Mouse (Mus musculus) midbrain, embryonic 11.5 days (tissue): ENCODE results near the gene Hoxb2. TPM values are rescaled to one million over a fixed set of nuclear protein-coding genes. Genes with fewer than 3 reads are reported as not detected.

Source experiments
- ATAC-seq: fragments of 200-750 bp; cut with Nextera tagmentation; 2 replicates; pipeline ENCODE4 v1.8.0; 2017; ENCODE audit warnings: moderate TSS enrichment, moderate library complexity; ENCODE audit not compliant: low FRiP score
- DNase-seq: peaks from one replicate; pipeline ENCODE4 v3.0.0; 2015; ENCODE audit warnings: low spot score; ENCODE audit errors: missing footprints
- H3K27ac ChIP-seq: fragments of 300-500 bp; sonication (generic); 2 replicates; pipeline ENCODE4 v1.5.1; 2014; ENCODE audit warnings: low read depth, low read length
- H3K27me3 ChIP-seq: fragments of 300-500 bp; sonication (generic); 2 replicates; pipeline ENCODE4 v1.6.1; 2014; ENCODE audit warnings: mild to moderate bottlenecking, low read length, moderate library complexity, mixed read lengths; ENCODE audit not compliant: control insufficient read depth, insufficient read depth
- H3K36me3 ChIP-seq: fragments of 300-500 bp; sonication (generic); 2 replicates; pipeline ENCODE4 v1.6.1; 2014; ENCODE audit warnings: mild to moderate bottlenecking, low read length, moderate library complexity, mixed read lengths; ENCODE audit not compliant: control insufficient read depth, insufficient read depth
- H3K4me1 ChIP-seq: fragments of 300-500 bp; sonication (generic); 2 replicates; pipeline ENCODE4 v1.6.1; 2014; ENCODE audit warnings: low read length; ENCODE audit not compliant: control insufficient read depth, insufficient read depth
- H3K4me2 ChIP-seq: fragments of 300-500 bp; sonication (generic); 2 replicates; pipeline ENCODE4 v1.6.1; 2014; ENCODE audit warnings: mild to moderate bottlenecking, moderate library complexity
- H3K4me3 ChIP-seq: fragments of 300-500 bp; sonication (generic); 2 replicates; pipeline ENCODE4 v1.5.1; 2014; ENCODE audit warnings: low read depth, low read length
- H3K9ac ChIP-seq: fragments of 300-500 bp; sonication (generic); 2 replicates; pipeline ENCODE4 v1.6.1; 2014; ENCODE audit warnings: low read length
- H3K9me3 ChIP-seq: fragments of 300-500 bp; sonication (generic); 2 replicates; pipeline ENCODE4 v1.6.1; 2016; ENCODE audit warnings: low read length; ENCODE audit not compliant: control insufficient read depth
- WGBS: fragments of 180-500 bp; shearing (Covaris S2); extraction: QIAGEN DNeasy Blood & Tissue Kit; methylation state at CpG from one replicate; pipeline ENCODE4 v1.1.7; 2014; 5-methylcytosine and 5-hydroxymethylcytosine counted together
- polyA plus RNA-seq: library from polyadenylated mRNA; unstranded; fragments of >200 nt; fragmentation: Nextera tagmentation; extraction: Ambion mirVana; gene quantifications from 2 replicates; pipeline ENCODE4 v1.2.1, GENCODE M21; 2014

Hoxb2 gene
- polyA plus RNA-seq, 1 experiment from 2014 or later = not detected

DNA sequence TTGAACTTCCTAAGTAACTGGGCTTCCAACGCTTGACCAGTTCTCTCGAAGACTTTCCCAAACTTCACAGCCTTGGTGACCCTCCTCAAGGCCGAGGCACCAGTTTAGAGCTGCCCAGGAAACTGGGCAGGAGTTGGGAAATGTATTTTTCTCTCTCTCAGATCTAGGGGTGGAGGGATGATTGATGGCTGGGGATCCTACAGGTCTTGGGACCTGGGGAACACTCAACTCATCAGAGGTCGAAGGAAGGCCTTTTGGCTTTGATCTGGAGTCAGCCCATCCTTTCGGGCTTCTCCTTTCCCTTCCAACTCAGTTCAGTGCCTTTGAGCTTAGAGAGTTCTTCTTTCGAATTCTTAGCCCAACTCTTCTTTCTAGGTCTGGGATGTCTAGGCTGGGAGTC lies 16.8 kb downstream of the Hoxb2 start:
- ATAC-seq (no peak), DNase-seq (peak; percentile 92)
- Histone ChIP-seq H3K9me3 (no peaks in the 10 kb centered on the region), H3K4me3 (no peak overlapping the region), H3K9ac (no peak overlapping the region), H3K4me2 (no peak overlapping the region), H3K27me3 (peaks cover 97% of the 10 kb centered on the region), H3K36me3 (no peaks in the 10 kb centered on the region), H3K4me1 (no peaks in the 10 kb centered on the region), H3K27ac (no peak overlapping the region)
- 10% methylated on average over 6 of the region's 6 CpGs for WGBS

DNA sequence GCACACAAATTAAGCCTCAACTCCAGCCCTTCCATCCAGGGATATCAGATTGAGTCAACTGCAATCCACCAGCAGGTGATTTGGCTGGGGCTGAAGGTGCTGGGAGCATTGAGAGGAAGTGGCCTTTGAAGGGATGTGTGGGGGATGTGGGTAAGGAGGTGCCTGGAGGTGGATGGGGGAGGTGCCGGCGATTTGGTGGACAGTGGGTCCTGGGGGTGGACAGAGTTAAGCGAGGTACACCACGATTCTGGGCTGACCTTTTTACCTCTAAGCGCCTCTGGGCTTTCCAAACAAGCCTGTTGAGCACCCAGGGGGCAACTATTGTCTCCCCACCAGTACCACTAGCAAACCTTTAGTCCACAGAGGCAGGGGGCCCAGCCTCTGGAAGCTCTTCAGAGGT lies 18.4 kb downstream of the Hoxb2 start:
- H3K27me3 ChIP-seq = peaks cover 98% of the 10 kb centered on the region
- no peak overlapping the region for H3K9ac ChIP-seq
- H3K4me3 ChIP-seq = no peak overlapping the region
- H3K36me3 ChIP-seq = no peaks in the 10 kb centered on the region
- no peak for ATAC-seq
- no peak overlapping the region for H3K27ac ChIP-seq
- H3K4me1 ChIP-seq = no peaks in the 10 kb centered on the region
- DNase-seq = peak; percentile 83
- no peaks in the 10 kb centered on the region for H3K9me3 ChIP-seq
- no peak overlapping the region for H3K4me2 ChIP-seq
- WGBS = 2% methylated on average over 5 of the region's 5 CpGs

DNA sequence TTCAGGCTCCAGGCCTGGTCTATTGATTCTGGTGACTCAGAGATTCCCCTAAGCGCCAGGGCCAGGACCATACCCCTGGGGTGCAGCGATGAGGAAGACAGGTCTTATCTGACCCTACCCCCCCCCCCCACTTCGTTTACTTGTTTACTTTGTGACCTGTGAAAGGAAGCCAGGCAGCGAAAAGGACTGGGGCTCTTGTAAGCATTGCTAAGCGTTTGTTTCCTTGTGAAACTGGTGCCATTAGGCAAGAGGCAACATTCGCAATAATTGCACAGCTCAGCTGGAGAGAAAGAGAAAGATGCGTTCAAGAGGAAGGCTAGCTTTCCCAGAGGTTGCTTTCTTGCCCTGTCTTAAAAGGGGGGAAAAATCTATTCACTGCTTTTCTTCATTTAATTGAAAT lies 18.8 kb downstream of the Hoxb2 start:
- no peak for ATAC-seq
- peaks cover 98% of the 10 kb centered on the region for H3K27me3 ChIP-seq
- no peaks in the 10 kb centered on the region for H3K36me3 ChIP-seq
- WGBS = 5% methylated on average over 7 of the region's 7 CpGs
- peak; percentile 85 for DNase-seq
- no peak overlapping the region for H3K4me3 ChIP-seq
- no peaks in the 10 kb centered on the region for H3K9me3 ChIP-seq
- no peaks in the 10 kb centered on the region for H3K4me1 ChIP-seq
- H3K9ac ChIP-seq = no peak overlapping the region
- H3K4me2 ChIP-seq = no peak overlapping the region
- no peak overlapping the region for H3K27ac ChIP-seq

DNA sequence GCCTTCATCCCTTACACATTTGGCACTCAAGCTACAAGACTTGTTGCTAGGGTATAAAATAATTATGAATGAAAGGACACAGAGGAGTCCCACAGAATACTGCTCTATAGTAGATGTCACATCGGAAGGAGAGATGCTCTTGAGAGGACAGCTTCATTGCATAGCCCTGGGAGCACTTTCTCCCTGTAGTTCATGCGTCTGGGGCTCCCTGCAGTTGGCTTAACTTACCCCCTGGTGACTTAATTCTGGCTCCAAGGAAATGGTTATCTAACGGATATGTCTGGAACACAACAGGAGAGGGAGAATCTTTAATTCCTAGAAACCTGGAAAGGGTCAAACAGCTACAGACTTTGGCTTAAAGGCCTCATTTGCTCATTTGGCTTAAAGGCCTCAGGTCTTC lies 21.4 kb downstream of the Hoxb2 start:
- no peak overlapping the region for H3K4me2 ChIP-seq
- DNase-seq = peak; percentile 83
- H3K4me1 ChIP-seq = no peaks in the 10 kb centered on the region
- no peak overlapping the region for H3K4me3 ChIP-seq
- no peak overlapping the region for H3K27ac ChIP-seq
- H3K36me3 ChIP-seq = no peaks in the 10 kb centered on the region
- no peak for ATAC-seq
- peaks cover 98% of the 10 kb centered on the region for H3K27me3 ChIP-seq
- H3K9ac ChIP-seq = no peak overlapping the region
- WGBS = 3% methylated on average over 3 of the region's 3 CpGs
- no peaks in the 10 kb centered on the region for H3K9me3 ChIP-seq

DNA sequence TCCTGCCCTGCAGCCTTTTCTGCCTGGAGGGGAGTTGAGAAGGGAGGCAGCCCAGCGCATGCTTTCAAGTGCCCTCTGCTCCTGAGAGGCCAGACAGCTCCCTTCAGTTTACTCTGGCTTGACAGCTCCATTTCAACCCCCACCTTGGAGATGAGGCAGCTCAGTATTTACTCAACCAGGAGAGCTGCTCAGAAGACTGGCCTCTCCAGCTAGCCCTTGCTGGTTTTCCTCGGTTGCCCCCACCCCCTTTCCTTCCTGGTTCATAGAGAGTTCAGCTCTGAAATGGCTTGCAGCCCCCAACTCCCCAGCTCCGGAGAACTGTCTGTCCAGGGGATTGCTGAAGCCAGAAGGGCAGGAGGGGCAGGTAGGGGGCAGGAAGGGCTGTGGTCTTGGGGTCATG lies 22.2 kb downstream of the Hoxb2 start:
- no peak overlapping the region for H3K4me2 ChIP-seq
- peaks cover 93% of the 10 kb centered on the region for H3K27me3 ChIP-seq
- H3K4me1 ChIP-seq = no peaks in the 10 kb centered on the region
- no peak overlapping the region for H3K4me3 ChIP-seq
- H3K36me3 ChIP-seq = no peaks in the 10 kb centered on the region
- H3K27ac ChIP-seq = no peak overlapping the region
- no peak overlapping the region for H3K9ac ChIP-seq
- no peaks in the 10 kb centered on the region for H3K9me3 ChIP-seq
- DNase-seq (peak; percentile 84), ATAC-seq (no peak)
- whole genome bisulfite sequencing = 3% methylated on average over 3 of the region's 3 CpGs

DNA sequence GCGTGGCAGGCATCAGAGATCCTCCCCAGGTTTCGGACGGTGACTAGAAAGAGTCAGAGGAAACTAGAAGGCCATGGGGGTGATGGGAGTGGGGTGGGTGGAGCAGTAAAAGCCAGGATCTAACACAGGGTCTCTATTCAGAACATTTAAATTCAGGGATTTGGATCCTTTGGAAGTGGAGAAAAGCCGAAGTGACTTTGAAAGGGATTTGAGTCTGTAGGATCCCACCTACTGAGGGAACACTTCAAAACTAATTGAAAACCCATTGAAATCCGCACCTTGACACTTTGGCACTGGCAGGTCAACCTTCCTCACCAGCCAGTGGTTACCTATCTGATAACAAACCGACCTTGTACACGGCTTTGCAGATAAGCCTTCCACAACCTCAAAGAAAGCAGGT lies 24.5 kb downstream of the Hoxb2 start:
- H3K4me1 ChIP-seq = no peaks in the 10 kb centered on the region
- ATAC-seq = no peak
- no peak overlapping the region for H3K4me3 ChIP-seq
- DNase-seq = peak; percentile 90
- peaks cover 73% of the 10 kb centered on the region for H3K27me3 ChIP-seq
- no peaks in the 10 kb centered on the region for H3K36me3 ChIP-seq
- H3K9me3 ChIP-seq = no peaks in the 10 kb centered on the region
- H3K4me2 ChIP-seq = no peak overlapping the region
- no peak overlapping the region for H3K9ac ChIP-seq
- H3K27ac ChIP-seq = no peak overlapping the region
- under 1% methylated on average over 7 of the region's 7 CpGs for WGBS

DNA sequence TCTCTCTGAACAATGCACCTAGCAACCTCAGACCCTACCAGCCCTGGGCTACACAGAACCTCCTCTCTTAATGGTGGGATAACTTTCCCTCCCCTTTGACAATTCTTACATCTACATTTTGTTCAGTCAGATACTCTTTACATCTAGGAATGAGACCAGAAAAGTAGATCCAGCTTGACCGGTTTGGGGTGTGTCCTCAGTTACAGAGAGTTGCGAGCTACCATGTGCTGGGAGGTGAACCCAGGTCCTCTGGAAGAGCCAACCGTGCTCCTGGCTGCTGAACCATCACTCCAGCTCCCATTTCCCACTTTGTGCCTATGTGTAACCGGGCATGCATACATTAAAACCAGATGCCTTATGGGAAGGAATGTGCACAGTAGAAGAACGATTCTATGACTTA lies 33.1 kb downstream of the Hoxb2 start:
- Histone ChIP-seq H3K4me2 (no peak overlapping the region), H3K4me3 (no peak overlapping the region), H3K27ac (no peak overlapping the region), H3K9ac (no peak overlapping the region), H3K4me1 (no peaks in the 10 kb centered on the region), H3K36me3 (no peaks in the 10 kb centered on the region), H3K9me3 (no peaks in the 10 kb centered on the region), H3K27me3 (peaks cover 2% of the 10 kb centered on the region; the same call in 1 of the 2 replicates)
- DNase-seq (peak; percentile 72), ATAC-seq (no peak)
- 85% methylated on average over 5 of the region's 5 CpGs for WGBS

DNA sequence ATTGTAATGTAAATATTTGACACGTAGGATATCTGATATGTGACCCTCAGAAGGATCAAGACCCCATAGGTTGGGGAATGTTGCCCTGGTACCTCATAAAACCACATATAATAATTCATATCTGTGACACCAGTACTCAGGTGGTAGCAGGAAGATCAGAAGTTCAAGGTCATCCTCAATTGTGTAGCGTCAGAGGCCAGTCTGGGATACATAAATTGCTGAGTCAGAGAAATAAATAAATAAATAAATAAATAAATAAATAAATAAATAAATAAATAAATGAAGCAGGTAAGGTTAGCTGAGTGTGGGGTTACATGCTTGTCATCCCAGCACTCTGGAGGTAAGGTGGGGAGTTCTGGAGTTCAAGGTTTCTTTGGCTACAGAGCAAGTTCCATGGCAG lies 37.3 kb downstream of the Hoxb2 start:
- no peaks in the 10 kb centered on the region for H3K36me3 ChIP-seq
- H3K4me2 ChIP-seq = no peak overlapping the region
- WGBS = 89% methylated on average over 2 of the region's 2 CpGs
- no peaks in the 10 kb centered on the region for H3K4me1 ChIP-seq
- no peak overlapping the region for H3K9ac ChIP-seq
- no peaks in the 10 kb centered on the region for H3K9me3 ChIP-seq
- no peak for ATAC-seq
- H3K27ac ChIP-seq = no peak overlapping the region
- peak; percentile 79 for DNase-seq
- no peak overlapping the region for H3K4me3 ChIP-seq
- H3K27me3 ChIP-seq = no peaks in the 10 kb centered on the region

DNA sequence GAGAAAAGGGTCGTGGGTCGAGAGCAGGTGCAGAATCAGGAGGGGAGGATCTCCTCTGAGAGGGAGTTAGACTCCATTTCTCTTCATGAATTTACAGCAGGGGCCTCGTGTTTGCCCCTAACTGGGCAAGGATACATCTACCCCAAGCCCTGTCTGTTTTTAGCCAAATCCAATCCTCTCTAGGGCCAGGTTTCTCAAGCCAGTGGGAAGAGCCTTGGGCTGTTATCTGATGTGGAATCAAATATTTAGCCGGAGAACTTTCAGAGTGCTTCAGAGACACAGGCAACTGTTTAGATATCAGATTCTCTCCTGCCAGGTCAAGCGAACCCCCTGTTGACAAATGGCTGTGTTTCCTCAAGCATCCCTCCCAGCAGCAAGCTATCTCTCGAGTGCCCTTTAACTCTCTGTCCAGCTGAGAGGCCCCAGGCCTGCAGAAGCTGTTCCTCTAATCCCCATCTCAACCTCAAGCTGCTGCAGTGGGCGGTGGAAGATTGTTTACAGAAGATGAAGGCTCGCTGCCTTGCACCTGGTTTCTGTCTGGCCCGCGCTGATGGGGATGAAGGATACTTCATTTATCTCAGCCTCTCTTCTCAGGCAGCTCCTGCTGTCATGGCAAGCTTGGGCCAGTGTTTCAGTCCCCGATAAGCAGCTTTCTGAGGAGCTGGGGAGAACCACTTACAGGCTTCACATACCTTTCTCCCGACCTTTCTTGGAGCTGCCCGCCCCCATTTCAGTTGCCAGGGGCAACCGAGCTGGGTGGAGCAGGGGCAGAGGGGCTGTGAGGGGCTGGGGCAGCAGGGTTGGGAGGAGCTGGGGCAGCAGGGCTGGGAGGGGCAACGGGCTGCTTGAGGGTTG lies 46.7 kb downstream of the Hoxb2 start:
- Histone ChIP-seq H3K4me2 (no peak overlapping the region; the same call in 1 of the 2 replicates), H3K9ac (no peak overlapping the region), H3K9me3 (no peaks in the 10 kb centered on the region), H3K4me3 (no peak overlapping the region), H3K36me3 (no peaks in the 10 kb centered on the region), H3K27ac (no peak overlapping the region), H3K27me3 (0 out of 2 replicates have a peak, but pooled peaks cover 5% of the 10 kb centered on the region), H3K4me1 (peaks cover 6% of the 10 kb centered on the region)
- ATAC-seq (no peak), DNase-seq (peak; percentile 88)
- WGBS = 10% methylated on average over 15 of the region's 15 CpGs
